In genomic region chr7:27487740-27488268, GRCm38 (mm10) we compare ENCODE assay signal across 8 mouse cellular contexts. TPM values are rescaled to one million over a fixed set of nuclear protein-coding genes. Genes with fewer than 3 reads are reported as not detected.
DNase-seq lines count a peak whose midpoint lies in the region; ATAC-seq and TF ChIP-seq lines count a peak whose summit lies in the region.

No protein-coding gene starts in this region.

- TF ChIP-seq RAD21 in MEL (IDR thresholded peaks at IDR 0.05; ENCODE audit: low read depth, low read length), result no peak

- no peak for TF ChIP-seq EP300 in MEL (IDR thresholded peaks at IDR 0.05; ENCODE audit: low read depth in 1 of 2, low read length in 2 of 2)

- no peak for TF ChIP-seq CTCF in MEL (IDR thresholded peaks at IDR 0.05 in 2 of 3, conservative IDR thresholded peaks at IDR 0.05 in 1 of 3; ENCODE audit: control insufficient read depth in 1 of 3, insufficient read depth in 1 of 3, low read depth in 2 of 3, low read length in 3 of 3, poor library complexity in 1 of 3, severe bottlenecking in 1 of 3)
- no peak for TF ChIP-seq CTCF in lung, adult 2 months (IDR thresholded peaks at IDR 0.05; ENCODE audit: insufficient read depth, low read length)

- peaks cover 13 to 32% of the 10 kb centered on the region in 2 experiments for H3K4me1 ChIP-seq in MEL (ENCODE audit: control insufficient read depth in 1 of 2, insufficient read depth in 2 of 2, low read length in 2 of 2)
- peaks cover 51% of the 10 kb centered on the region for H3K4me1 ChIP-seq in heart, embryonic 10.5 days
- H3K4me1 ChIP-seq in kidney, embryonic 15.5 days, result peaks cover 50% of the 10 kb centered on the region
- H3K4me1 ChIP-seq in lung, adult 2 months (ENCODE audit: control insufficient read depth, insufficient read depth, low read length), result peaks cover 21% of the 10 kb centered on the region

- H3K36me3 ChIP-seq in MEL (ENCODE audit: control insufficient read depth in 1 of 2, insufficient read depth in 2 of 2, low read length in 2 of 2), result peaks cover 0 to 38% of the 10 kb centered on the region in 2 experiments; a peak in 2 of 4 replicates
- H3K36me3 ChIP-seq in heart, embryonic 10.5 days, result peaks cover 14% of the 10 kb centered on the region
- H3K36me3 ChIP-seq in kidney, embryonic 15.5 days, result peaks cover 9% of the 10 kb centered on the region

- peak overlapping the region; percentile 84 to 94 for H3K4me3 ChIP-seq in MEL (ENCODE audit: control insufficient read depth in 1 of 2, insufficient read depth in 1 of 2, low read depth in 2 of 2, low read length in 2 of 2)
- peak overlapping the region; percentile 81 for H3K4me3 ChIP-seq in heart, embryonic 10.5 days
- H3K4me3 ChIP-seq in kidney, embryonic 15.5 days (replicated peaks), result peak overlapping the region; percentile 81
- H3K4me3 ChIP-seq in lung, adult 2 months (replicated peaks; ENCODE audit: extremely low read depth, low read depth, low read length), result peak overlapping the region; percentile 83

- WGBS in heart, embryonic 10.5 days, result under 1% methylated on average over 13 of the region's 13 CpGs
- WGBS in kidney, embryonic 15.5 days, result 1% methylated on average over 13 of the region's 13 CpGs
- WGBS in lung, adult 2 months, result under 1% methylated on average over 13 of the region's 13 CpGs

- H3K27ac ChIP-seq in MEL (ENCODE audit: control insufficient read depth, low read depth, low read length), result peak overlapping the region; percentile 78
- peak overlapping the region; percentile 97 for H3K27ac ChIP-seq in heart, embryonic 10.5 days
- peak overlapping the region; percentile 99 for H3K27ac ChIP-seq in kidney, embryonic 15.5 days

- no peaks in the 10 kb centered on the region for H3K27me3 ChIP-seq in MEL (ENCODE audit: control insufficient read depth in 1 of 2, insufficient read depth in 2 of 2, low read length in 2 of 2)
- H3K27me3 ChIP-seq in heart, embryonic 10.5 days (ENCODE audit: insufficient read depth, poor library complexity, severe bottlenecking), result no peaks in the 10 kb centered on the region
- no peaks in the 10 kb centered on the region for H3K27me3 ChIP-seq in kidney, embryonic 15.5 days

- peak overlapping the region; percentile 74 for H3K4me2 ChIP-seq in kidney, embryonic 15.5 days

- no peaks in the 10 kb centered on the region for H3K9me3 ChIP-seq in MEL (replicated peaks; ENCODE audit: insufficient read depth, low read length)
- H3K9me3 ChIP-seq in heart, embryonic 10.5 days, result no peaks in the 10 kb centered on the region
- H3K9me3 ChIP-seq in kidney, embryonic 15.5 days (replicated peaks), result no peaks in the 10 kb centered on the region

- H3K79me2 ChIP-seq in MEL (ENCODE audit: control insufficient read depth, insufficient read depth, low read length, poor library complexity), result peaks cover 11% of the 10 kb centered on the region

- ATAC-seq in kidney, embryonic 15.5 days (replicated peaks; ENCODE audit: low FRiP score), result no peak

- DNase-seq in A20 (ENCODE audit: low read depth, low spot score), result peak; percentile 74
- DNase-seq in MEL (ENCODE audit: low read depth, low spot score), result peak; percentile 76
- peak; percentile 58 to 79 for DNase-seq in cerebellum, postnatal 14 days
- peak; percentile 87 for DNase-seq in heart, embryonic 10.5 days (ENCODE audit: low spot score)
- DNase-seq in lung, adult 2 months, result peak; percentile 60
- peak; percentile 69 to 75 for DNase-seq in right cerebral cortex, adult 2 months (ENCODE audit: low spot score in 2 of 2)
- DNase-seq in spleen, adult 12 weeks (ENCODE audit: low spot score), result no peak

- TF ChIP-seq POLR2A in MEL (IDR thresholded peaks at IDR 0.05; ENCODE audit: control insufficient read depth in 1 of 2, insufficient read depth in 1 of 2, low read depth in 1 of 2, low read length in 2 of 2, poor library complexity in 1 of 2), result no peak
- no peak for TF ChIP-seq POLR2A in lung, adult 2 months (IDR thresholded peaks at IDR 0.05; ENCODE audit: borderline replicate concordance, extremely low read depth, low read depth, low read length)

- H3K9ac ChIP-seq in MEL (ENCODE audit: control insufficient read depth, low read depth, low read length, poor library complexity, severe bottlenecking), result peak overlapping the region; percentile 87
- H3K9ac ChIP-seq in kidney, embryonic 15.5 days, result peak overlapping the region; percentile 74

TF ChIP-seq in MEL, 35 proteins besides CTCF, POLR2A, EP300 and RAD21:
- no peak for TF ChIP-seq SIN3A (IDR thresholded peaks at IDR 0.05; ENCODE audit: low read length)
- TF ChIP-seq MYC (IDR thresholded peaks at IDR 0.05; ENCODE audit: low read depth, low read length), result no peak
- TF ChIP-seq USF2 (IDR thresholded peaks at IDR 0.05; ENCODE audit: borderline replicate concordance in 1 of 2, insufficient read depth in 1 of 2, low read depth in 1 of 2, low read length in 2 of 2), result no peak
- 0 out of 2 replicates have a peak, but pooled peaks have one; percentile 20 for TF ChIP-seq TCF12 (IDR thresholded peaks at IDR 0.05; ENCODE audit: low read depth, low read length)
- no peak; the same call in 1 of the 2 replicates for TF ChIP-seq CHD2 (IDR thresholded peaks at IDR 0.05; ENCODE audit: low read length)
- no peak for TF ChIP-seq E2F4 (IDR thresholded peaks at IDR 0.05; ENCODE audit: borderline replicate concordance, low read depth, low read length)
- no peak for TF ChIP-seq NELFE (IDR thresholded peaks at IDR 0.05; ENCODE audit: low read depth, low read length)
- no peak for TF ChIP-seq MAX (IDR thresholded peaks at IDR 0.05; ENCODE audit: low read length)
- peak; percentile 93 for TF ChIP-seq ZNF384 (IDR thresholded peaks at IDR 0.05; ENCODE audit: low read depth, low read length)
- TF ChIP-seq NRF1 (IDR thresholded peaks at IDR 0.05; ENCODE audit: insufficient read depth, low read depth, low read length, poor library complexity, severe bottlenecking), result peak; percentile 64

RNA-seq across cellular contexts. Expression of gene Sertad1, which starts 1.1 kb away (rescaled TPM):
- 9.9 and 12.4 TPM in 2 replicates for total RNA-seq in MEL (2012; rRNA removed)
- 10 to 100 TPM in 1 of 2 experiments, not detected in 1; 10.6 TPM for polyA plus RNA-seq in MEL (2012; ENCODE audit: insufficient read depth in 1 of 2, insufficient read length in 2 of 2, low read depth in 1 of 2, low replicate concordance in 2 of 2, missing spikeins in 1 of 2)
- 34.8 and 38.9 TPM in 2 replicates for polyA plus RNA-seq in heart, embryonic 10.5 days (2016; fragmentation: Nextera tagmentation; extraction: Ambion mirVana)
- polyA plus RNA-seq in kidney, embryonic 15.5 days (2015; fragmentation: Nextera tagmentation; extraction: Ambion mirVana), result 40.5 and 41.0 TPM in 2 replicates
- polyA plus RNA-seq in lung, adult 2 months (2012; rRNA removed), result 50.7 and 56.1 TPM in 2 replicates

RNA-seq across cellular contexts. Expression of gene Prx, which starts 11.3 kb away (rescaled TPM):
- total RNA-seq in MEL (2012; rRNA removed), result 0.39 TPM in 2 replicates
- polyA plus RNA-seq in MEL (2012; ENCODE audit: insufficient read depth in 1 of 2, insufficient read length in 2 of 2, low read depth in 1 of 2, low replicate concordance in 2 of 2, missing spikeins in 1 of 2), result 1 to 10 TPM in 1 of 2 experiments, not detected in 1; 1.4 TPM
- polyA plus RNA-seq in heart, embryonic 10.5 days (2016; fragmentation: Nextera tagmentation; extraction: Ambion mirVana), result 2.4 and 2.8 TPM in 2 replicates
- polyA plus RNA-seq in kidney, embryonic 15.5 days (2015; fragmentation: Nextera tagmentation; extraction: Ambion mirVana), result 4.0 and 4.8 TPM in 2 replicates
- polyA plus RNA-seq in lung, adult 2 months (2012; rRNA removed), result 62.0 and 67.4 TPM in 2 replicates

RNA-seq across cellular contexts. Expression of gene Sertad3, which starts 14.2 kb away (rescaled TPM):
- 2.0 and 2.4 TPM in 2 replicates for total RNA-seq in MEL (2012; rRNA removed)
- polyA plus RNA-seq in MEL (2012; ENCODE audit: insufficient read depth in 1 of 2, insufficient read length in 2 of 2, low read depth in 1 of 2, low replicate concordance in 2 of 2, missing spikeins in 1 of 2), result 1 to 10 TPM in 1 of 2 experiments, not detected in 1; 6.7 TPM
- 19.0 and 23.8 TPM in 2 replicates for polyA plus RNA-seq in heart, embryonic 10.5 days (2016; fragmentation: Nextera tagmentation; extraction: Ambion mirVana)
- polyA plus RNA-seq in kidney, embryonic 15.5 days (2015; fragmentation: Nextera tagmentation; extraction: Ambion mirVana), result 30.3 and 32.0 TPM in 2 replicates
- polyA plus RNA-seq in lung, adult 2 months (2012; rRNA removed), result 10.2 and 10.5 TPM in 2 replicates

RNA-seq across cellular contexts. Expression of gene Hipk4, which starts 35.3 kb away (rescaled TPM):
- total RNA-seq in MEL (2012; rRNA removed), result not detected in 2 replicates
- under 1 TPM in 1 of 2 experiments, not detected in 1; 0.26 TPM for polyA plus RNA-seq in MEL (2012; ENCODE audit: insufficient read depth in 1 of 2, insufficient read length in 2 of 2, low read depth in 1 of 2, low replicate concordance in 2 of 2, missing spikeins in 1 of 2)
- polyA plus RNA-seq in heart, embryonic 10.5 days (2016; fragmentation: Nextera tagmentation; extraction: Ambion mirVana), result 0.54 and 0.59 TPM in 2 replicates
- polyA plus RNA-seq in kidney, embryonic 15.5 days (2015; fragmentation: Nextera tagmentation; extraction: Ambion mirVana), result 0.39 and 0.92 TPM in 2 replicates
- 1.3 and 1.8 TPM in 2 replicates for polyA plus RNA-seq in lung, adult 2 months (2012; rRNA removed)

RNA-seq across cellular contexts. Expression of gene Blvrb, which starts 40.0 kb away (rescaled TPM):
- total RNA-seq in MEL (2012; rRNA removed), result 183 and 245 TPM in 2 replicates
- polyA plus RNA-seq in MEL (2012; ENCODE audit: insufficient read depth in 1 of 2, insufficient read length in 2 of 2, low read depth in 1 of 2, low replicate concordance in 2 of 2, missing spikeins in 1 of 2), result 100 to 1,000 TPM in 1 of 2 experiments, not detected in 1; 210 TPM
- polyA plus RNA-seq in heart, embryonic 10.5 days (2016; fragmentation: Nextera tagmentation; extraction: Ambion mirVana), result 88.8 and 94.6 TPM in 2 replicates
- 44.5 and 57.4 TPM in 2 replicates for polyA plus RNA-seq in kidney, embryonic 15.5 days (2015; fragmentation: Nextera tagmentation; extraction: Ambion mirVana)
- polyA plus RNA-seq in lung, adult 2 months (2012; rRNA removed), result 71.6 and 78.8 TPM in 2 replicates

Comparison
In these comparisons a context has a peak if more than half of its experiments do, and no peak if none do; other contexts are left out.
1. RNA of gene Prx, which starts 11.3 kb away (polyA plus RNA-seq): 62.0 to 67.4 TPM in lung, adult 2 months; 4.0 to 4.8 TPM in kidney, embryonic 15.5 days, 2.4 to 2.8 TPM in heart, embryonic 10.5 days and 1.4 TPM in MEL; every median in the first group is over 10 times any median in the second.
2. Peak in every context shown above with its lines, with median percentiles within 50 percentile points of each other: H3K27ac ChIP-seq and H3K4me3 ChIP-seq.